Mouse (Mus musculus) liver, adult 2 months (tissue): ENCODE results near the gene Rab11fip4. TPM values are rescaled to one million over a fixed set of nuclear protein-coding genes. Genes with fewer than 3 reads are reported as not detected.

Experiments used
- DNase-seq: peaks from one replicate; pipeline ENCODE4 v3.0.0-alpha.2; 2011; ENCODE audit warnings: low read depth, low spot score; ENCODE audit errors: extremely low read depth
- H3K27ac ChIP-seq: fragments of 200-500 bp; replicated peaks from 2 replicates; pipeline ENCODE4 v1.5.1; 2012; ENCODE audit warnings: low read depth, mild to moderate bottlenecking, control low read depth, inconsistent platforms, low read length; ENCODE audit not compliant: insufficient read depth
- H3K27me3 ChIP-seq: fragments of 200-500 bp; 2 replicates; pipeline ENCODE4 v1.6.1; 2012; ENCODE audit warnings: mild to moderate bottlenecking, moderate library complexity, low read length, inconsistent platforms; ENCODE audit not compliant: control insufficient read depth, insufficient read depth
- H3K36me3 ChIP-seq: fragments of 200-500 bp; 2 replicates; pipeline ENCODE4 v1.6.1; 2012; ENCODE audit warnings: low read length, inconsistent platforms; ENCODE audit not compliant: control insufficient read depth, insufficient read depth
- H3K4me1 ChIP-seq: fragments of 200-500 bp; 2 replicates; pipeline ENCODE4 v1.6.1; 2011; ENCODE audit warnings: low read length; ENCODE audit not compliant: control insufficient read depth, insufficient read depth
- H3K4me3 ChIP-seq: fragments of 200-500 bp; 2 replicates; pipeline ENCODE4 v1.5.1; 2011; ENCODE audit warnings: low read depth, mild to moderate bottlenecking, control low read depth, low read length, moderate library complexity; ENCODE audit not compliant: insufficient read depth
- H3K79me2 ChIP-seq: fragments of 200-500 bp; 2 replicates; pipeline ENCODE4 v1.6.1; 2012; ENCODE audit warnings: inconsistent platforms, mild to moderate bottlenecking, low read length, moderate library complexity; ENCODE audit not compliant: control insufficient read depth, insufficient read depth
- H3K9ac ChIP-seq: fragments of 200-500 bp; 2 replicates; pipeline ENCODE4 v1.6.1; 2012; ENCODE audit warnings: low read depth, mild to moderate bottlenecking, control low read depth, inconsistent platforms, low read length
- CTCF ChIP-seq: fragments of 200-500 bp; IDR thresholded peaks from 2 replicates; pipeline ENCODE4 v1.5.1; 2011; ENCODE audit warnings: low read depth, low read length, control low read depth
- POLR2A ChIP-seq: fragments of 200-500 bp; IDR thresholded peaks from 2 replicates; pipeline ENCODE4 v1.6.1; 2011; ENCODE audit warnings: low read length, control low read depth; ENCODE audit not compliant: insufficient read depth; ENCODE audit errors: extremely low read depth
- WGBS: fragments of 180-500 bp; shearing (Covaris S2); methylation state at CpG from one replicate; pipeline ENCODE4 v1.1.7; 2018; 5-methylcytosine and 5-hydroxymethylcytosine counted together
- polyA plus RNA-seq: library from polyadenylated mRNA; depleted of rRNA; stranded (reverse); fragments of >200 nt; gene quantifications from 2 replicates; pipeline ENCODE4 v1.2.3, GENCODE M21; 2012
- total RNA-seq: library from RNA; depleted of rRNA; stranded (reverse); fragments of >200 nt; gene quantifications from 2 replicates; pipeline ENCODE4 v1.2.3, GENCODE M21; 2014

Rab11fip4 gene
- total and polyA plus RNA-seq, 2 experiments = 3.1 to 8.1 TPM

DNA sequence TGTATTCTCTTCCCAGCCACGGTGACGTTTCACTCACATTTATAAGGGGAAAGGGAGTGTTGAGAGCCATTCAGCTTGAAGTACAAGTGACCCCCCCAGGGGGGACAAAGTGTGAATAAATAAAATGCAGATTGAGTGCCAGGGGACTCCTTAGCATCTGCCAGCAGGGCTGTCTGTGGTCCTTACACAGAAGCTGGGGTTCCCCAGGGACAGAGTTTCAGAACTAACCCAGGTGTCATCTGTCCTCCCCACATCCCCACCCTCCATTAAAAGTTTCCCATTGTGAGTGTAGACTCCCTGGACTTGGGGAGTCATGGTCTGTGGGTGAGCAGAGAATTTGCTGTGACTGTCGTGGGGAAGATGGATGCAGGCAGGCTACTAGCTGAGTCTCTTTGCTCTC is 90.8 kb downstream of the Rab11fip4 start:
- no peaks in the 10 kb centered on the region for H3K79me2 ChIP-seq
- no peaks in the 10 kb centered on the region for H3K36me3 ChIP-seq
- no peaks in the 10 kb centered on the region for H3K27me3 ChIP-seq
- no peak overlapping the region for H3K4me3 ChIP-seq
- TF ChIP-seq POLR2A = no peak
- TF ChIP-seq CTCF = no peak
- no peak for DNase-seq
- H3K27ac ChIP-seq = no peak overlapping the region
- no peaks in the 10 kb centered on the region for H3K4me1 ChIP-seq
- no peak overlapping the region for H3K9ac ChIP-seq
- 78% methylated on average over 3 of the region's 3 CpGs for WGBS

DNA sequence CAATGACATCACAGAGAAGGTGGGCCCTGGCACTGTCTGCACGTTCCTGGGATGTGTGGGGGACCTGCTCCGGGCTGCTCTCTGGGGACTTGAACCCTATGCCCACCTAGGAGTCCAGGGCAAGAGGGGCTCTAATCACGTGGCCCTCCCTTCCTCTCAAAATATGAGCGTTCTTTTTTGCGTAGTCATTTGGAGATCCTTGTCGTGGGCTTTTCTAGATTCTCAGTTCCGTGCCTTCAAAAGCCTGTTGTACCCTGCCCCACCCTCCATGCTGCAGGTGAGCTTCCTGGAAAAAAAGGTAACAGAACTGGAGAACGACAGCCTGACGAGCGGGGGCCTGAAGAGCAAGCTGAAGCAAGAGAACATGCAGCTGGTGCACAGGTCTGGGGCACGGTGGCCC is 94.1 kb downstream of the Rab11fip4 start:
- Histone ChIP-seq H3K79me2 (no peaks in the 10 kb centered on the region), H3K9ac (no peak overlapping the region), H3K27ac (no peak overlapping the region), H3K4me3 (no peak overlapping the region), H3K27me3 (no peaks in the 10 kb centered on the region), H3K36me3 (no peaks in the 10 kb centered on the region), H3K4me1 (no peaks in the 10 kb centered on the region)
- no peak for DNase-seq
- 94% methylated on average over 11 of the region's 11 CpGs for WGBS
- TF ChIP-seq CTCF = no peak
- no peak for TF ChIP-seq POLR2A

DNA sequence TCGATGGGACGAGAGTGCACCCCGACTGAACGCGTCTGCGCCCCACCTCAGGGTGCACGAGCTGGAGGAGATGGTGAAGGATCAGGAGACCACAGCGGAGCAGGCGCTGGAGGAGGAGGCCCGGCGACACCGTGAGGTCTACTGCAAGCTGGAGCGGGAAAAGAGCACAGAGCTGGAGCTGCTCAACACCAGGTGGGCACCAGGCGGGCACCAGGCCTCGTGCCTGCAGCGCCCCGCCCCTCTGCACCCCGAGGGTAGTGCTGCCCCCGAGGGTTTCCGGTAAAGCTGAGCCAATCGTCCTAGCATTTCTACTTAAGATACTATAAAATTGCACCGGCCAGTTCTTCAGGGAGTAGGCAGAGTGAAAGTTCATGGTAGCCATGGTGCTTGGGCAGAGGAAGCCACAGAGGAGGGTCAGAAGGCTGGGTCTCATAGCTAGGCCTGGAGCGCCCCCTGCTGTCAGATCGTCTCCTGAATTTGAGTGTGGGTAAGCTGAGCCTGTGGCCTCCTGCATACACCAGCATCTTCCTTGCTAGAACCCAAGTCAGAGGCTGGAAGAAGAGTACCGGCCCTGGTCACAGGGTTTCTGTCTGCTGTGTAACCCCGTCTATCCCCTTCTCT is 95.6 kb downstream of the Rab11fip4 start:
- Histone ChIP-seq H3K36me3 (no peaks in the 10 kb centered on the region), H3K27me3 (no peaks in the 10 kb centered on the region), H3K4me3 (no peak overlapping the region), H3K9ac (no peak overlapping the region), H3K79me2 (no peaks in the 10 kb centered on the region), H3K4me1 (no peaks in the 10 kb centered on the region), H3K27ac (no peak overlapping the region)
- 68% methylated on average over 26 of the region's 26 CpGs for WGBS
- TF ChIP-seq POLR2A (no peak), CTCF (peak; percentile 98)
- DNase-seq = peak; percentile 58

DNA sequence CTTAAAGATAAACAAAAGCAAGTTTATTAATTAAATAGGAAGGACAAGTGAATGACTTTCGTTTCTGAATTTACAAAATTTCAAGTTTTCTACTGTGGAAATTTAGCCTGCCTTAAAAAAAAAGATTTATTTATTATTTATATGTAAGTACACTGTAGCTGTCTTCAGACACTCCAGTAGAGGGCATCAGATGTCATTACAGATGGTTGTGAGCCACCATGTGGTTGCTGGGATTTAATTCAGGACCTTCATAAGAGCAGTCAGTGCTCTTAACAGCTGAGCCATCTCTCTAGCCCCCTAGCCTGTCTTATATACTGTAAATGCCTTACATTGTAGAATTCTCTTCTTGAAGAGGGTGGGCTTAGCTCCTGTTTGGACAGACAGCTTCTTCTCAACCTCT is 98.9 kb downstream of the Rab11fip4 start:
- no peak for TF ChIP-seq POLR2A
- no peak for TF ChIP-seq CTCF
- no peaks in the 10 kb centered on the region for H3K4me1 ChIP-seq
- H3K4me3 ChIP-seq = no peak overlapping the region
- H3K36me3 ChIP-seq = no peaks in the 10 kb centered on the region
- no peak overlapping the region for H3K9ac ChIP-seq
- no peak overlapping the region for H3K27ac ChIP-seq
- DNase-seq = no peak
- H3K27me3 ChIP-seq = no peaks in the 10 kb centered on the region
- WGBS = 93% methylated on average over 1 of the region's 1 CpGs
- no peaks in the 10 kb centered on the region for H3K79me2 ChIP-seq

DNA sequence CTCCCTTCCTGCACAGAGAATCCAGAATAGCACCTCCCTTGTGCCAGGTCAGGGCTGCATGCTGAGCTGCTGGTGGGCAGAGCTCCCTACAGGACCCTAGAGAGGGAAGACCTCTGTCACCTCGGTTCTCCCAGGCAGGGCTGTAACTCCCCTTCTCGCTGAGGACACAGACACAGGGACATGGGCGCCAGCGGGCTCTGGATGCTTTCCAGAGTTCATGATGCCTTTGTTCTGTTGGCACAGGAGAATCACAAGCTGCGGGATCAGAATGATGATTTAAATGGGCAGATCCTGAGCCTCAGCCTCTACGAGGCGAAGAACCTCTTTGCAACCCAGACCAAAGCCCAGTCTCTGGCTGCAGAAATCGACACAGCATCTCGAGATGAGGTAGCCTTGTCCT is 100.5 kb downstream of the Rab11fip4 start:
- 79% methylated on average over 9 of the region's 9 CpGs for WGBS
- no peaks in the 10 kb centered on the region for H3K27me3 ChIP-seq

DNA sequence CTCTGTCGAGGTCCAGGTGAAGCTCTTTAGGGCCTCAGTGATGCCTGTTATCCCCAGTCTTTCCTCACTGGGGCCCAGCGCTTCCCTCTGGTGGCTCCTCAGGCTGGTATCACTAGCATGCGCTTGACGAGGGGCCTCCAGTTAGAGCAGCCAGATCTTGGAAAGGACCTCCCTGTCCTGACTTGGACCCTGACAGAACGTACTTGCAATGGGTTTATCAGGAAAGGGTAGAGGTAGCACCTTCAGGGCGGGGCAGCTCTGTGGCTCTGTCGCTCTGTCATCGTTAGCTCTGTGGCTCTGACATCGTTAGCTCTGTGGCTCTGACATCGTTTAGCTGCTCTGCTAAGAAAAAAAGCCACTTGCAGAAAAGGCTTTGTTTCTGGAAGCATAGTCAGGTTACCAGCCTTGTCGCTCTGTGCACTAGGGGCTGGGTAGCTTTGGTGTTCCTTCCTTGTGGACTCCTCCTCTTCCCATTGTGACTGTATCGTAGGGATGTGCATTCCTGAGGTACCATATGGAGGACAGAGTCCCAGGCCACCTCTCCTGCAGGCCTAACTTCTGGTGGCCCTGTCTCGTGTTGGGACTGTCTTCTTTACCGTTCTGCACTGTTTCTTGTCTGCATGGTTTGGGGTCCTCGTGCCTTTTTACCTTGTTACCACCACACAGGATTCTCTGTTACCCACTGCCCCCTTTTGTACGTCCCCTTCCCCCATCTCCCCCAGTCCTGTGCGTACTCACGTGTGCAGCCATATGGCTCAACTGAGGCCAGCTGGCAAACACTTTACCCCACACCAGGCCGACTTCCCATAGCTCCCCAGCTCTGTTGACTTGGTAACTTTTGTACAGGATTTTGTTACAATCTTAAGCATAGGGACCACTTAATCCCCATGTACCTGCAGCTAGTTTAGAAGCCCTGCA is 105.6 kb downstream of the Rab11fip4 start:
- H3K4me1 ChIP-seq = no peaks in the 10 kb centered on the region
- WGBS = 88% methylated on average over 19 of the region's 19 CpGs
- TF ChIP-seq POLR2A (no peak), CTCF (no peak)

More for the DNA sequence above, 100.5 kb downstream of the Rab11fip4 start:
- H3K4me3 ChIP-seq = no peak overlapping the region
- H3K36me3 ChIP-seq = no peaks in the 10 kb centered on the region
- DNase-seq = no peak
- TF ChIP-seq CTCF (no peak), POLR2A (no peak)
- no peaks in the 10 kb centered on the region for H3K4me1 ChIP-seq
- H3K9ac ChIP-seq = no peak overlapping the region
- no peaks in the 10 kb centered on the region for H3K79me2 ChIP-seq
- H3K27ac ChIP-seq = no peak overlapping the region

More for the DNA sequence above, 105.6 kb downstream of the Rab11fip4 start:
- no peak overlapping the region for H3K27ac ChIP-seq
- H3K4me3 ChIP-seq = no peak overlapping the region
- no peaks in the 10 kb centered on the region for H3K27me3 ChIP-seq
- H3K79me2 ChIP-seq = no peaks in the 10 kb centered on the region
- no peak for DNase-seq
- no peak overlapping the region for H3K9ac ChIP-seq
- H3K36me3 ChIP-seq = no peaks in the 10 kb centered on the region
